Comparison of ENCODE assay signal across 10 mouse cellular contexts in genomic region chr17:79565241-79565961, GRCm38 (mm10). TPM values are rescaled to one million over a fixed set of nuclear protein-coding genes. Genes with fewer than 3 reads are reported as not detected.
DNase-seq lines count a peak whose midpoint lies in the region; ATAC-seq and TF ChIP-seq lines count a peak whose summit lies in the region.
"Had no signal": no experiment of that assay in that cellular context is flagged by ENCODE, and none has a peak within 500 bp of the region (broad histone marks: within the 10 kb centered on the region; RNA-seq: fewer than 3 reads in every experiment).

No protein-coding gene starts in this region.

- no peak for TF ChIP-seq CTCF in midbrain, postnatal 0 days (IDR thresholded peaks at IDR 0.05)
- no peak for TF ChIP-seq CTCF in stomach, postnatal 0 days (IDR thresholded peaks at IDR 0.05; ENCODE audit: low read depth)

- no peak overlapping the region for H3K4me3 ChIP-seq in forebrain, embryonic 10.5 days
- no peak overlapping the region for H3K4me3 ChIP-seq in forebrain, embryonic 11.5 days (ENCODE audit: low read depth, low read length)
- no peak overlapping the region for H3K4me3 ChIP-seq in midbrain, postnatal 0 days (ENCODE audit: low read depth, low read length)
- no peak overlapping the region for H3K4me3 ChIP-seq in midbrain, embryonic 15.5 days
- H3K4me3 ChIP-seq in limb, embryonic 13.5 days = no peak overlapping the region
- no peak overlapping the region for H3K4me3 ChIP-seq in stomach, postnatal 0 days (ENCODE audit: low read depth, low read length)

- H3K4me2 ChIP-seq in forebrain, embryonic 11.5 days (ENCODE audit: low read depth, low read length, severe bottlenecking) = no peak overlapping the region
- H3K4me2 ChIP-seq in midbrain, postnatal 0 days (ENCODE audit: low read depth, low read length, poor library complexity, severe bottlenecking) = no peak overlapping the region
- no peak overlapping the region for H3K4me2 ChIP-seq in midbrain, embryonic 15.5 days
- H3K4me2 ChIP-seq in limb, embryonic 13.5 days (replicated peaks) = no peak overlapping the region
- H3K4me2 ChIP-seq in stomach, postnatal 0 days (replicated peaks; ENCODE audit: low read depth) = no peak overlapping the region

- ATAC-seq in forebrain, embryonic 11.5 days (replicated peaks; ENCODE audit: low FRiP score) = no peak
- ATAC-seq in midbrain, postnatal 0 days (ENCODE audit: low FRiP score) = 0 out of 2 replicates have a peak, but pooled peaks have one; percentile 58
- no peak for ATAC-seq in midbrain, embryonic 15.5 days (replicated peaks)
- peak; percentile 87 for ATAC-seq in limb, embryonic 13.5 days (ENCODE audit: low FRiP score, low read depth)
- ATAC-seq in stomach, postnatal 0 days (ENCODE audit: low FRiP score, low TSS enrichment) = 0 out of 2 replicates have a peak, but pooled peaks have one; percentile 24

- 42% methylated on average over 9 of the region's 9 CpGs for WGBS in forebrain, embryonic 10.5 days
- WGBS in forebrain, embryonic 11.5 days = 47% methylated on average over 9 of the region's 9 CpGs
- WGBS in midbrain, postnatal 0 days = 58% methylated on average over 9 of the region's 9 CpGs
- 57% methylated on average over 9 of the region's 9 CpGs for WGBS in midbrain, embryonic 15.5 days
- WGBS in limb, embryonic 13.5 days = 31% methylated on average over 9 of the region's 9 CpGs
- 27% methylated on average over 9 of the region's 9 CpGs for WGBS in stomach, postnatal 0 days

- no peaks in the 10 kb centered on the region for H3K27me3 ChIP-seq in forebrain, embryonic 10.5 days (ENCODE audit: poor library complexity, severe bottlenecking)
- no peaks in the 10 kb centered on the region for H3K27me3 ChIP-seq in forebrain, embryonic 11.5 days (ENCODE audit: control insufficient read depth, insufficient read depth, low read length)
- H3K27me3 ChIP-seq in midbrain, postnatal 0 days (ENCODE audit: insufficient read depth, low read length) = no peaks in the 10 kb centered on the region
- no peaks in the 10 kb centered on the region for H3K27me3 ChIP-seq in midbrain, embryonic 15.5 days (replicated peaks)
- no peaks in the 10 kb centered on the region for H3K27me3 ChIP-seq in limb, embryonic 13.5 days
- H3K27me3 ChIP-seq in stomach, postnatal 0 days (ENCODE audit: control insufficient read depth, insufficient read depth, low read length) = no peaks in the 10 kb centered on the region

- H3K4me1 ChIP-seq in forebrain, embryonic 10.5 days = peaks cover 25% of the 10 kb centered on the region
- no peaks in the 10 kb centered on the region for H3K4me1 ChIP-seq in forebrain, embryonic 11.5 days (replicated peaks; ENCODE audit: control insufficient read depth, insufficient read depth, low read length)
- no peaks in the 10 kb centered on the region for H3K4me1 ChIP-seq in midbrain, postnatal 0 days (ENCODE audit: insufficient read depth, low read length)
- peaks cover 3% of the 10 kb centered on the region; the same call in 1 of the 2 replicates for H3K4me1 ChIP-seq in midbrain, embryonic 15.5 days
- peaks cover 35% of the 10 kb centered on the region for H3K4me1 ChIP-seq in limb, embryonic 13.5 days
- H3K4me1 ChIP-seq in stomach, postnatal 0 days (replicated peaks; ENCODE audit: control insufficient read depth, insufficient read depth) = no peaks in the 10 kb centered on the region

- DNase-seq in forebrain, embryonic 10.5 days (ENCODE audit: extremely low spot score, low spot score) = no peak
- no peak for DNase-seq in forebrain, embryonic 11.5 days (ENCODE audit: low spot score)
- DNase-seq in midbrain, postnatal 0 days (ENCODE audit: low spot score) = peak; percentile 56
- DNase-seq in stomach, postnatal 0 days (ENCODE audit: low spot score) = no peak
- DNase-seq in adrenal gland, postnatal 25 days = no peak
- no peak for DNase-seq in adipocyte (ENCODE audit: low spot score)
- DNase-seq: kidney, adult 2 months; right cerebral cortex, adult 18-20 months had no signal

- peak overlapping the region; percentile 44; the same call in 1 of the 2 replicates for H3K27ac ChIP-seq in forebrain, embryonic 10.5 days
- H3K27ac ChIP-seq in forebrain, embryonic 11.5 days (ENCODE audit: low read depth, low read length) = no peak overlapping the region
- no peak overlapping the region for H3K27ac ChIP-seq in midbrain, postnatal 0 days (ENCODE audit: low read depth, low read length)
- H3K27ac ChIP-seq in midbrain, embryonic 15.5 days = no peak overlapping the region
- H3K27ac ChIP-seq in limb, embryonic 13.5 days = peak overlapping the region; percentile 73; the same call in 1 of the 2 replicates
- no peak overlapping the region for H3K27ac ChIP-seq in stomach, postnatal 0 days (replicated peaks)

- no peak overlapping the region for H3K9ac ChIP-seq in forebrain, embryonic 11.5 days (ENCODE audit: low read length)
- H3K9ac ChIP-seq in midbrain, postnatal 0 days (replicated peaks; ENCODE audit: low read length, poor library complexity, severe bottlenecking) = no peak overlapping the region
- no peak overlapping the region for H3K9ac ChIP-seq in midbrain, embryonic 15.5 days
- no peak overlapping the region for H3K9ac ChIP-seq in limb, embryonic 13.5 days
- no peak overlapping the region for H3K9ac ChIP-seq in stomach, postnatal 0 days (ENCODE audit: low read length)

- no peak for TF ChIP-seq EP300 in stomach, postnatal 0 days (optimal IDR thresholded peaks at IDR 0.05)

- no peaks in the 10 kb centered on the region for H3K36me3 ChIP-seq in forebrain, embryonic 10.5 days (replicated peaks)
- H3K36me3 ChIP-seq in forebrain, embryonic 11.5 days (ENCODE audit: control insufficient read depth, insufficient read depth, low read length) = no peaks in the 10 kb centered on the region
- no peaks in the 10 kb centered on the region for H3K36me3 ChIP-seq in midbrain, postnatal 0 days (ENCODE audit: insufficient read depth, low read length)
- no peaks in the 10 kb centered on the region for H3K36me3 ChIP-seq in midbrain, embryonic 15.5 days (replicated peaks)
- no peaks in the 10 kb centered on the region for H3K36me3 ChIP-seq in limb, embryonic 13.5 days
- H3K36me3 ChIP-seq in stomach, postnatal 0 days (ENCODE audit: control insufficient read depth, insufficient read depth, low read length) = no peaks in the 10 kb centered on the region

- H3K9me3 ChIP-seq in forebrain, embryonic 10.5 days = peaks cover 4% of the 10 kb centered on the region
- no peaks in the 10 kb centered on the region; the same call in 1 of the 2 replicates for H3K9me3 ChIP-seq in forebrain, embryonic 11.5 days (ENCODE audit: control insufficient read depth, low read length)
- H3K9me3 ChIP-seq in midbrain, postnatal 0 days (ENCODE audit: low read length) = 0 out of 2 replicates have a peak, but pooled peaks cover 3% of the 10 kb centered on the region
- no peaks in the 10 kb centered on the region for H3K9me3 ChIP-seq in midbrain, embryonic 15.5 days
- H3K9me3 ChIP-seq in limb, embryonic 13.5 days = peaks cover 3% of the 10 kb centered on the region
- peaks cover under 1% of the 10 kb centered on the region for H3K9me3 ChIP-seq in stomach, postnatal 0 days (ENCODE audit: control insufficient read depth, low read length)

RNA-seq across cellular contexts. Expression of gene Rmdn2, which starts 46.3 kb away (rescaled TPM):
- polyA plus RNA-seq in forebrain, embryonic 10.5 days (2016; fragmentation: Nextera tagmentation; extraction: Ambion mirVana) = 3.9 and 5.7 TPM in 2 replicates
- polyA plus RNA-seq in forebrain, embryonic 11.5 days (2014; fragmentation: Nextera tagmentation; extraction: Ambion mirVana) = 4.8 and 5.0 TPM in 2 replicates
- total RNA-seq in midbrain, postnatal 0 days (2014; rRNA removed) = 2.8 and 5.9 TPM in 2 replicates
- polyA plus RNA-seq in midbrain, postnatal 0 days (2015; fragmentation: Nextera tagmentation; extraction: Ambion mirVana) = 9.3 and 10.7 TPM in 2 replicates
- polyA plus RNA-seq in midbrain, embryonic 15.5 days (2015; fragmentation: Nextera tagmentation; extraction: Ambion mirVana) = 8.6 and 8.8 TPM in 2 replicates
- 10.7 and 12.5 TPM in 2 replicates for polyA plus RNA-seq in limb, embryonic 13.5 days (2015; fragmentation: Nextera tagmentation; extraction: Ambion mirVana)
- polyA plus RNA-seq in stomach, postnatal 0 days (2015; fragmentation: Nextera tagmentation; extraction: Ambion mirVana) = 7.2 and 9.0 TPM in 2 replicates
- total RNA-seq in adrenal gland, postnatal 25 days (2021) = 306 and 392 TPM in 2 replicates

Comparison
In these comparisons a context has a peak if more than half of its experiments do, and no peak if none do; other contexts are left out.
1. H3K27ac ChIP-seq: peak in forebrain, embryonic 10.5 days (single experiment) and limb, embryonic 13.5 days (single experiment); none in forebrain, embryonic 11.5 days (single experiment), midbrain, postnatal 0 days (single experiment), midbrain, embryonic 15.5 days (single experiment) and stomach, postnatal 0 days (single experiment).
2. ATAC-seq: peak in midbrain, postnatal 0 days (single experiment), limb, embryonic 13.5 days (single experiment) and stomach, postnatal 0 days (single experiment); none in forebrain, embryonic 11.5 days (single experiment) and midbrain, embryonic 15.5 days (single experiment).